Mouse (Mus musculus): ENCODE measurements at regions not wholly inside any gene's neighbourhood (a gene's known extent, or its start where the extent isn't known, plus 50 kb on each side); places are given as distances from the start of the nearest gene placed in this dataset.

GRCm38 (mm10) chr4:87362201-87362600, 131.9 kb upstream of the Slc24a2 start:
- TF ChIP-seq POLR2A (IDR thresholded peaks at IDR 0.05; ENCODE audit: low read depth, low read length), result no peak
- TF ChIP-seq CTCF (IDR thresholded peaks at IDR 0.05; ENCODE audit: borderline replicate concordance, insufficient read depth, low read length), result no peak

Data from embryonic fibroblast, embryonic 13.5 days (primary cell).